Mouse (Mus musculus) hindbrain, embryonic 12.5 days (tissue): Measurements from ENCODE around the gene Rtkn. TPM values are rescaled to one million over a fixed set of nuclear protein-coding genes. Genes with fewer than 3 reads are reported as not detected.
A peak's percentile ranks its signal among the peaks of the same experiment; 100 is the strongest.

Experiments
- ATAC-seq: fragments of 200-750 bp; cut with Nextera tagmentation; 2 replicates; pipeline ENCODE4 v1.8.0; 2017; ENCODE audit warnings: moderate TSS enrichment; ENCODE audit not compliant: low FRiP score
- H3K27ac ChIP-seq: fragments of 300-500 bp; sonication (generic); 2 replicates; pipeline ENCODE4 v1.5.1; 2016; ENCODE audit warnings: mild to moderate bottlenecking
- H3K27me3 ChIP-seq: fragments of 300-500 bp; sonication (generic); 2 replicates; pipeline ENCODE4 v1.6.1; 2016; ENCODE audit warnings: mild to moderate bottlenecking
- H3K36me3 ChIP-seq: fragments of 300-500 bp; sonication (generic); 2 replicates; pipeline ENCODE4 v1.6.1; 2016; ENCODE audit warnings: mild to moderate bottlenecking
- H3K4me1 ChIP-seq: fragments of 300-500 bp; sonication (generic); 2 replicates; pipeline ENCODE4 v1.6.1; 2016
- H3K4me2 ChIP-seq: fragments of 300-500 bp; sonication (generic); replicated peaks from 2 replicates; pipeline ENCODE4 v1.6.1; 2016; ENCODE audit warnings: mild to moderate bottlenecking
- H3K4me3 ChIP-seq: fragments of 300-500 bp; sonication (generic); 2 replicates; pipeline ENCODE4 v1.5.1; 2016; ENCODE audit warnings: mild to moderate bottlenecking
- H3K9ac ChIP-seq: fragments of 300-500 bp; sonication (generic); 2 replicates; pipeline ENCODE4 v1.6.1; 2016; ENCODE audit warnings: mild to moderate bottlenecking, moderate library complexity
- H3K9me3 ChIP-seq: fragments of 300-500 bp; sonication (generic); replicated peaks from 2 replicates; pipeline ENCODE4 v1.6.1; 2016; ENCODE audit warnings: mild to moderate bottlenecking
- WGBS: fragments of 180-500 bp; shearing (Covaris S2); methylation state at CpG from one replicate; pipeline ENCODE4 v1.1.7; 2016; 5-methylcytosine and 5-hydroxymethylcytosine counted together
- polyA plus RNA-seq: library from polyadenylated mRNA; unstranded; fragments of >200 nt; fragmentation: Nextera tagmentation; extraction: Ambion mirVana; gene quantifications from 2 replicates; pipeline ENCODE4 v1.2.1, GENCODE M21; 2016

The Rtkn gene
- polyA plus RNA-seq, 1 experiment from 2014 or later = 40.7 TPM

DNA sequence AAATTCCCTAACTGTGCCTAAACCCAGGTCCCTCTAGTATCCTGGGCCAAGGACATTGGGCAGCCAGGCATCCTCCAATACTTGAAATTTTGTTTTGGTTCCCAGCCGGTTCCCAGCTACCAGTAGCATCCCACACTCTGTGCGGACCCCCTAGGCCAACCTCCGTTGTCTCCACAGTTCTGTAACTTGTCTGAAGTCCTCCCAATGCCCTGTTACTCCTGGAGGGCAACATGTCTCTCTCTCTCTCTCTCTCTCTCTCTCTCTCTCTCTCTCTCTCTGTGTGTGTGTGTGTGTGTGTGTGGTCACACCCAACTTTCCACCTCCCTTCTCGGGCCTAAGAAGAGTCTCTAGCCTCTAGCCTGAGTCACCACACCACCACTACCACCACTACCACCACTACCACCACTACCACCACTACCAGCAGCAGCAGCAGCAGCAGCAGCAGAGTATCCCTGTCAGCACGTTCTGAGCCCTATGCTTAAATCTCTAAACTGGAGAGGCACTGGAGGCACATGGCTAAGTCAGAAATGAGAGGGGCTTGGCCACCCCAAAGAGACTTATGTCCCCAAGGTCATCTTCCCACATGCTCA is 1.1 kb downstream of the Rtkn start:
- WGBS = 6% methylated on average over 5 of the region's 5 CpGs
- Histone ChIP-seq H3K4me1 (peaks cover 45% of the 10 kb centered on the region), H3K27me3 (peaks cover 16% of the 10 kb centered on the region), H3K9me3 (no peaks in the 10 kb centered on the region), H3K9ac (peak overlapping the region; percentile 70), H3K4me3 (peak overlapping the region; percentile 41), H3K36me3 (no peaks in the 10 kb centered on the region), H3K27ac (peak overlapping the region; percentile 93), H3K4me2 (peak overlapping the region; percentile 72)
- peak; percentile 7; the same call in 1 of the 2 replicates for ATAC-seq

DNA sequence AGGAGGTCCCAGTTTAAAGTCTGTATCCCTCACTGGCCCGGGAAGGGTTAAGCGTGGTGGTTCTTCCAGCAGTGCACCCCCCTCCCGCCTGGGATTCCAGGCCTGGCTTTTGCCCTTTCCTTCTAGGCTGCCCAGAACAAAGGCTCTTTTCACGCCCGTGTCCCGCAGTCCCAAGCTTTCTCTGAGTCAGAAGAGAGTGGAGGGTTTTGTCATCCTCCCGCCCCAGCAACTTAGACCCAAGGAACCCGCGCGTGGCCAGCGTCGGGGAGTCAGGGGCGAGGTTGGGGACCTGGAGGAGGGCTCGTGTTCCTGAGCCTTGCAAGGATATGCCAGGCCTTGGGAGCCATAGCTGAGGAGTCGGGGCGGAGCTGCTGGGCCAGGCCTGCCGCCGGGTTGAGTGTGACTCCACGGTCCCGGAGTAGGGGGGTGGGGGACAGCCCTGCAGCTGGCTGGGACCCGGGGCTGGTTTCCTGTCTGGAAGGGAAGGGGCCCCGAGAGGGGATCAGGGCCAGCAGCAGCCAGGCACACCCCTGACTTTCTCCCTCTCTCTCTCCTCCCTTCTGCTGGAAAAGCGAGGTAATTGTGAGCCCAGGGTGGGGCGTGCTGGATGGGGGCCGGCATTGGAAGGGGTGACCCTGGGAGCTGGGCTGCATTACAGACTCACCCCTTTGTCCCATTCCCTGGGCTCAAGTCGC is 1.8 kb downstream of the Rtkn start:
- no peaks in the 10 kb centered on the region for H3K36me3 ChIP-seq
- under 1% methylated on average over 26 of the region's 26 CpGs for WGBS
- H3K4me1 ChIP-seq = peaks cover 52% of the 10 kb centered on the region
- H3K9me3 ChIP-seq = no peaks in the 10 kb centered on the region
- H3K9ac ChIP-seq = peak overlapping the region; percentile 70
- peak overlapping the region; percentile 93 for H3K27ac ChIP-seq
- H3K4me3 ChIP-seq = peak overlapping the region; percentile 41
- peaks cover 16% of the 10 kb centered on the region for H3K27me3 ChIP-seq
- peak; percentile 85 for ATAC-seq
- peak overlapping the region; percentile 72 for H3K4me2 ChIP-seq

DNA sequence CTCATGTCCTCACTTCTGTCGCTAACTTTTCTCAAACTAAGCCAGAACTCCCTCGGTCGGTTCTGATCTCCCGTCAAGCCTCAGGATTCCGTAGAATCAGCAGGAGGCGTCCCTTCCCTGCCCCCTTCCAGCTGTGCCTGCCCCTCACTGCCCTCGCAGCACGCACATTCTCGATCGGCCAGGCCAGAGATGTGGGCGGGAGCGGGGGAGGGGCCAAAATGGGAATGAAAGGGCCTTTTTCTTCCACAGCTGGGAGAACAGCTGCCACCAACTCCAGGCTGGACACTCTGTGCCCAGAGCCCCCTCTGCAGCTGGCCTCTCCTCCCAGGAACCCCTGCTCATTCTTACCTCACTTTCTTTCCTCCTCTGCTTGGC is 2.3 kb downstream of the Rtkn start:
- WGBS = under 1% methylated on average over 12 of the region's 12 CpGs
- H3K9me3 ChIP-seq = no peaks in the 10 kb centered on the region
- peak; percentile 66 for ATAC-seq

GRCm38 (mm10) chr6:83138056-83138455 is 2.8 kb downstream of the Rtkn start:
- H3K4me2 ChIP-seq = peak overlapping the region; percentile 72
- H3K4me1 ChIP-seq = peaks cover 62% of the 10 kb centered on the region
- peak overlapping the region; percentile 93 for H3K27ac ChIP-seq
- peak overlapping the region; percentile 70 for H3K9ac ChIP-seq
- ATAC-seq = peak; percentile 26
- WGBS = 1% methylated on average over 11 of the region's 11 CpGs
- H3K4me3 ChIP-seq = peak overlapping the region; percentile 41
- H3K36me3 ChIP-seq = no peaks in the 10 kb centered on the region
- H3K9me3 ChIP-seq = no peaks in the 10 kb centered on the region
- H3K27me3 ChIP-seq = peaks cover 16% of the 10 kb centered on the region

More for the DNA sequence above, 2.3 kb downstream of the Rtkn start:
- Histone ChIP-seq H3K9ac (peak overlapping the region; percentile 70), H3K36me3 (no peaks in the 10 kb centered on the region), H3K4me1 (peaks cover 57% of the 10 kb centered on the region), H3K4me3 (peak overlapping the region; percentile 41), H3K27me3 (peaks cover 16% of the 10 kb centered on the region), H3K4me2 (peak overlapping the region; percentile 72), H3K27ac (peak overlapping the region; percentile 93)

GRCm38 (mm10) chr6:83140044-83140443 is 4.8 kb downstream of the Rtkn start:
- WGBS = 94% methylated on average over 8 of the region's 8 CpGs
- Histone ChIP-seq H3K4me1 (peaks cover 64% of the 10 kb centered on the region), H3K9me3 (no peaks in the 10 kb centered on the region), H3K9ac (no peak overlapping the region), H3K4me3 (no peak overlapping the region), H3K36me3 (no peaks in the 10 kb centered on the region), H3K27me3 (peaks cover 12% of the 10 kb centered on the region; the same call in 1 of the 2 replicates), H3K27ac (no peak overlapping the region), H3K4me2 (no peak overlapping the region)
- no peak for ATAC-seq

- Histone ChIP-seq H3K36me3 (no peaks in the 10 kb centered on the region; the same call in 1 of the 2 replicates), H3K4me3 (peak overlapping the region; percentile 33; the same call in 1 of the 2 replicates), H3K9ac (peak overlapping the region; percentile 54), H3K4me1 (peaks cover 48% of the 10 kb centered on the region), H3K27ac (no peak overlapping the region), H3K9me3 (no peaks in the 10 kb centered on the region), H3K27me3 (no peaks in the 10 kb centered on the region), H3K4me2 (peak overlapping the region; percentile 67)
- WGBS = 27% methylated on average over 4 of the region's 4 CpGs
- ATAC-seq = no peak
Measured at GRCm38 (mm10) chr6:83141636-83142035, 6.4 kb downstream of the Rtkn start.

DNA sequence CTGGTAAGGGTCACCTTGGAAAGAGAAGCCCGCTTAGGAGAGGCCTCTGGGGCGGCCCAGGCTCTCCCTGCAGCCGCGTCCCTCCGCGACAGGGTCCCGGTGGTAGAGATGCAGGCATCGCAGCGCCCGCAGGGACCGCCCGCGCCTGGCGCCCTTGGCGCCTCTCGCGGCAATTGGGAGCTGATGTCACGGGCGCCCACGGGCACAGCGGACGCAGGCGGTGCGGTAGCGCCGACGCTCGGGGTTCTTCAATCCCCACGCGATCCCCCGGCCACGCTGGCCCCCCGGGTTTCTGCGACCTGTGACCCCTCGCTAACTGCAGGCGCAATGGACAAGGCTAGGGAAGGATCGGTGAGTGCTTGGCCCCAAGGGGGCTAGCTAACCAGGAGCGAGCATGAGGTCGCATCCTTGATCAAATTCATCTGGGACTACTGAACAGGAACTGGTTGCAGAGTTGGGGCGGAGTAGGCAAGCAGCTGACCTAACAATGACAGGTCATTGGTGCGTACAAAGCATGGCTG is 7.0 kb downstream of the Rtkn start:
- Histone ChIP-seq H3K4me2 (peak overlapping the region; percentile 67), H3K27ac (no peak overlapping the region), H3K9ac (peak overlapping the region; percentile 54), H3K4me1 (peaks cover 45% of the 10 kb centered on the region), H3K36me3 (peaks cover 1% of the 10 kb centered on the region), H3K4me3 (peak overlapping the region; percentile 33), H3K9me3 (no peaks in the 10 kb centered on the region), H3K27me3 (no peaks in the 10 kb centered on the region)
- peak; percentile 5; the same call in 1 of the 2 replicates for ATAC-seq
- 2% methylated on average over 41 of the region's 41 CpGs for WGBS

- H3K4me3 ChIP-seq = no peak overlapping the region
- 0 out of 2 replicates have a peak overlapping the region, but pooled peaks have one; percentile 10 for H3K9ac ChIP-seq
- H3K4me2 ChIP-seq = peak overlapping the region; percentile 67
- peak; percentile 26; the same call in 1 of the 2 replicates for ATAC-seq
- WGBS = 44% methylated on average over 11 of the region's 11 CpGs
- no peaks in the 10 kb centered on the region for H3K27me3 ChIP-seq
- no peak overlapping the region for H3K27ac ChIP-seq
- peaks cover 39% of the 10 kb centered on the region for H3K4me1 ChIP-seq
- no peaks in the 10 kb centered on the region for H3K9me3 ChIP-seq
- H3K36me3 ChIP-seq = peaks cover 8% of the 10 kb centered on the region
Measured at GRCm38 (mm10) chr6:83142886-83143285, 7.6 kb downstream of the Rtkn start.

- Histone ChIP-seq H3K9me3 (no peaks in the 10 kb centered on the region), H3K4me2 (no peak overlapping the region), H3K27ac (no peak overlapping the region), H3K27me3 (no peaks in the 10 kb centered on the region), H3K9ac (no peak overlapping the region), H3K4me1 (peaks cover 25% of the 10 kb centered on the region), H3K36me3 (peaks cover 29% of the 10 kb centered on the region), H3K4me3 (no peak overlapping the region)
- WGBS = 97% methylated on average over 2 of the region's 2 CpGs
- no peak for ATAC-seq
Measured at GRCm38 (mm10) chr6:83145209-83145608, 9.9 kb downstream of the Rtkn start.

- WGBS = 70% methylated on average over 9 of the region's 9 CpGs
- H3K27ac ChIP-seq = no peak overlapping the region; the same call in 1 of the 2 replicates
Measured at GRCm38 (mm10) chr6:83145805-83146204, 10.5 kb downstream of the Rtkn start.

GRCm38 (mm10) chr6:83147280-83147679 is 12.0 kb downstream of the Rtkn start:
- peaks cover 43% of the 10 kb centered on the region for H3K36me3 ChIP-seq

More at GRCm38 (mm10) chr6:83145805-83146204, 10.5 kb downstream of the Rtkn start:
- Histone ChIP-seq H3K4me2 (no peak overlapping the region), H3K36me3 (peaks cover 34% of the 10 kb centered on the region), H3K4me1 (peaks cover 25% of the 10 kb centered on the region), H3K9me3 (no peaks in the 10 kb centered on the region), H3K4me3 (no peak overlapping the region), H3K27me3 (no peaks in the 10 kb centered on the region), H3K9ac (no peak overlapping the region)
- no peak for ATAC-seq

GRCm38 (mm10) chr6:83151721-83152120 is 16.5 kb downstream of the Rtkn start:
- Histone ChIP-seq H3K27me3 (no peaks in the 10 kb centered on the region), H3K4me3 (no peak overlapping the region), H3K4me1 (peaks cover 29% of the 10 kb centered on the region), H3K9me3 (no peaks in the 10 kb centered on the region), H3K27ac (peak overlapping the region; percentile 44; the same call in 1 of the 2 replicates), H3K4me2 (no peak overlapping the region), H3K36me3 (peaks cover 51% of the 10 kb centered on the region), H3K9ac (peak overlapping the region; percentile 29)
- WGBS = 20% methylated on average over 8 of the region's 8 CpGs
- ATAC-seq = no peak

More at GRCm38 (mm10) chr6:83147280-83147679, 12.0 kb downstream of the Rtkn start:
- H3K9me3 ChIP-seq = no peaks in the 10 kb centered on the region
- H3K4me1 ChIP-seq = peaks cover 24% of the 10 kb centered on the region
- H3K4me2 ChIP-seq = no peak overlapping the region
- H3K27ac ChIP-seq = no peak overlapping the region
- WGBS = 71% methylated on average over 7 of the region's 7 CpGs
- H3K4me3 ChIP-seq = no peak overlapping the region
- no peaks in the 10 kb centered on the region for H3K27me3 ChIP-seq
- no peak for ATAC-seq
- 0 out of 2 replicates have a peak overlapping the region, but pooled peaks have one; percentile 14 for H3K9ac ChIP-seq
